Mouse (Mus musculus) MN1 (cell line): ENCODE measurements around the gene Fbxw2.
"Not testable (repeated sequence)": the region's sequence is repeated elsewhere in the genome, so short reads cannot be mapped to it uniquely, and the experiment has no call there.

ENCODE experiments used
- DNase-seq: peaks from one replicate; pipeline ENCODE4 v3.0.0-alpha.2; 2016; ENCODE audit warnings: low spot score

Fbxw2 gene

GRCm38 (mm10) chr2:34773673-34774072, 52.4 kb downstream of the Fbxw2 start:
- DNase-seq, result peak; percentile 57

- peak; percentile 77 for DNase-seq
These were observed 53.6 kb downstream of the Fbxw2 start for GRCm38 (mm10) chr2:34772252-34773235.

GRCm38 (mm10) chr2:34771368-34772226, 54.5 kb downstream of the Fbxw2 start, which contains the start of gene Hspa5:
Gene Hspa5 (plus strand): TSS chr2:34771970.
- peak; percentile 100 for DNase-seq

DNA sequence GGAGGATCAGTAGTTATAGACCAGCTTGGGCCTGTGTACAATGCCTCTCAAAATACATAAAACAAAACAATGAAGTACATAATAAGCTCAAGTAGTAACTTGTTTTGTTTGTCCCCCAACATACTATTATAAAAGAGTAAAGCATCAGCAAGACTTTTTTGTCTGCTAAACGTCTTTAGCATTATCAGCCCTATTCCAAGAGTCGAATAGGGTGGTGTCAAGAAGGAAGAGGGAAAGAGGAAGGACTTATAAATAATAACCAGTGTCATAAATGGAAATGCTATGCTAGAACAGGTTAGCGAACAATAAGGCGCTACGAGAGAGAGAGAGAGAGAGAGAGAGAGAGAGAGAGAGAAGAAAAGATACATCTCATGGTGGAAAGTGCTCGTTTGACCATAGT, 55.2 kb downstream of the Fbxw2 start:
- DNase-seq, result no peak

- peak; percentile 86 for DNase-seq
These were observed 56.1 kb downstream of the Fbxw2 start for GRCm38 (mm10) chr2:34770049-34770448.

DNA sequence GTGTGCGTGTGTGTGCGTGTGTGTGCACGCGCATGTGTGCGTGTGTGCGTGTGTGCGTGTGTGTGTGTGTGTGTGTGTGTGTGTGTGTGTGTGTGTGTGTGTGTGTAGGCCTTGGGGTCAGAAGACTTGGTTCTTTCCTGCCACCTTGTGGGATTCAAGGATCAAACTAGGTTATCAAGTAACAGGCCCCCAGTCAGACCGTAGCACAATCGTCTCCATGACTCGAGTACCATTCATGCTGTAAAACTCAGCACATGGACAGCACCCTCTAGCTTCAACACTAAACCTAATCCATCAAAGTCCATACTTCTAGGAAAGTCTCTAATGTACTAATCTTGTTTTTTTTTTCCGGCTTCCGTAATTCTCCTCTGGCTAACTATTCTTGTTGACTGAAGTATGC, 61.3 kb downstream of the Fbxw2 start:
- no peak for DNase-seq

DNA sequence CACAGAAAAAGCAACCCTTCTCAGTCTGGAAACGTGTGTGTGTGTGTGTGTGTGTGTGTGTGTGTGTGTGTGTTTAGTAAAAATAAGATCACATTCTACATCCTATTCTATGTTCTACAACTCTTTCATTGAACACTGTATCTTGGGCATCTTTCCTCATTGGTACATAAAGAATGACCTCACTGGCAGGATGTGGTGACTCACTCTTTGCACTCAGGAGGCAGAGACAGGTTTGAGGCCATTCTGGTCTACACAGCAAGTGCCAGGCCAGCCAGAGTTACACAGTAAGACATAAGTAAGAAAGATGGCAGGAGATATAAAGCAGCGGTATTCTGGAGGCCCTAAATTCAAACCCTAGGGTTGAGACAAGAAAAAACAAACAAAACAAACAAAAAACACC, 63.2 kb downstream of the Fbxw2 start:
- peak; percentile 39 for DNase-seq

DNA sequence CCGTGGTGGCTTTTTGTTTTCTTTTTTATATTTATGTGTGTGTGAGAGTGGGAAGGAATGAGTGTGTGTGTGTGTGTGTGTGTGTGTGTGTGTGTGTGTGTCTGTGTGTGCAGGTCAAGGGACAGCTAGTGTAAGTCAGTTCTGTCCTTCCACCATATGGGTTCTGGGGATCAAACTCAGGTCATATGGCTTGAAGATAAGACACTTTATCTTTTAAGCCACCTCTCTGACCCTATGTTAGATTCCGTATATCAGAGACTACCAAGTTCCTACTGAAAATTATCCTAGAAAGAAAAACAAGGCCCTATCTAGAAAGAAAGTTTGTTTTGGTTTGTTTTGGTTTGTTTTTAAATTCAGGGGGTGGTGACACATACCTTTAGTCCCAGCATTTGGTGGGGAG, 63.9 kb downstream of the Fbxw2 start:
- no peak for DNase-seq

DNA sequence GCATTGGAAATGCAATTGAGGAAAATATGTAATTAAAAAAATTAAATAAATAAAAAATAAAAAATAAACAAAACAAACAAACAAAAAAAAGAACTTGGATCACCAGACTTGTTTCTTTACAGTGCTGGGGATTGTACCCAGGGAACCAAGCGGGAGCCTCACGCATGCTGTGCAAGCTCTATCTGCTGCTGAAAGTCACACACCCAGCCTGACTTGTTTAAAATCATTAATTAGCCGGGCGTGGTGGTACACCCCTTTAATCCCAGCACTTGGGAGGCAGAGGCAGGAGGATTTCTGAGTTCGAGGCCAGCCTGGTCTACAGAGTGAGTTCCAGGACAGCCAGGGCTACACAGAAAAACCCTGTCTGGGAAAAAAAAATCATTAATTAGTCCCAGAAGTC, 64.8 kb downstream of the Fbxw2 start:
- not testable (repeated sequence) for DNase-seq

DNA sequence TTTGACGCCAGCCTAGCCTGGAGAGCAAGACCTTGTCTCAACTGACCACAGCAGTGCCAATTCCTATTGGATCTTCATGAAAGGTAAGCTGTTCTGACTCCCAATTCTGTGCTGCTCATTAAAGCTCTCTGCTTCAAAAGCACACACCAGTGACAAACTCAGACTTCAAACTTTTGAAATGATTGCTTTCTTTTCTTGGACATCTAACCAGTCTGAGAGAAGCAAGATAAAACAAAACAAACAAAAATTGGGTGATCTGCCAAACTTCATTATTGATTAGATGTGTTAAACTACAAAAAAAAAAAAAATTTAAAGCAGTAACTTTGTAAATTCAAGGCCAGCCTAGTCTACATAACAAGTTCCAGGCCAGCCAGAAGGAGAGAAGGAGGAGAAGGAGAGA, 68.8 kb downstream of the Fbxw2 start:
- no peak for DNase-seq

- peak; percentile 66 for DNase-seq
These were observed 71.4 kb downstream of the Fbxw2 start, which contains the start of gene Gapvd1 for GRCm38 (mm10) chr2:34754551-34755358. Gene Gapvd1 (minus strand): TSS chr2:34755232.
